Mouse (Mus musculus) embryonic facial prominence, embryonic 14.5 days (tissue): ENCODE data around the gene Fads1. TPM values are rescaled to one million over a fixed set of nuclear protein-coding genes. Genes with fewer than 3 reads are reported as not detected.

Experiments used
- ATAC-seq: fragments of 200-750 bp; cut with Nextera tagmentation; 2 replicates; pipeline ENCODE4 v1.8.0; 2017; ENCODE audit warnings: low read depth, moderate number of reproducible peaks, moderate TSS enrichment
- DNase-seq: peaks from one replicate; pipeline ENCODE4 v3.0.0-alpha.2; 2015; ENCODE audit warnings: low spot score
- H3K27ac ChIP-seq: fragments of 300-500 bp; sonication (generic); replicated peaks from 2 replicates; pipeline ENCODE4 v1.5.1; 2014; ENCODE audit warnings: low read depth, mild to moderate bottlenecking, low read length, moderate library complexity
- H3K27me3 ChIP-seq: fragments of 300-500 bp; sonication (generic); replicated peaks from 2 replicates; pipeline ENCODE4 v1.6.1; 2014; ENCODE audit warnings: low read length; ENCODE audit not compliant: control insufficient read depth, insufficient read depth
- H3K36me3 ChIP-seq: fragments of 300-500 bp; sonication (generic); 2 replicates; pipeline ENCODE4 v1.6.1; 2014; ENCODE audit warnings: low read length, mixed read lengths; ENCODE audit not compliant: control insufficient read depth, insufficient read depth
- H3K4me1 ChIP-seq: fragments of 300-500 bp; sonication (generic); 2 replicates; pipeline ENCODE4 v1.6.1; 2014; ENCODE audit warnings: antibody characterized with exemption, low read length; ENCODE audit not compliant: control insufficient read depth, insufficient read depth
- H3K4me2 ChIP-seq: fragments of 300-500 bp; sonication (generic); 2 replicates; pipeline ENCODE4 v1.6.1; 2014; ENCODE audit warnings: low read depth, mild to moderate bottlenecking, low read length, moderate library complexity, mixed read lengths
- H3K4me3 ChIP-seq: fragments of 300-500 bp; sonication (generic); 2 replicates; pipeline ENCODE4 v1.5.1; 2014; ENCODE audit warnings: low read depth, mild to moderate bottlenecking, low read length
- H3K9ac ChIP-seq: fragments of 300-500 bp; sonication (generic); 2 replicates; pipeline ENCODE4 v1.6.1; 2014; ENCODE audit warnings: low read depth, mild to moderate bottlenecking, low read length, moderate library complexity, mixed read lengths
- H3K9me3 ChIP-seq: fragments of 300-500 bp; sonication (generic); 2 replicates; pipeline ENCODE4 v1.6.1; 2016; ENCODE audit warnings: low read length; ENCODE audit not compliant: control insufficient read depth
- WGBS: fragments of 180-500 bp; shearing (Covaris S2); extraction: QIAGEN DNeasy Blood & Tissue Kit; methylation state at CpG from one replicate; pipeline ENCODE4 v1.1.7; 2014; 5-methylcytosine and 5-hydroxymethylcytosine counted together
- polyA plus RNA-seq: library from polyadenylated mRNA; unstranded; fragments of >200 nt; fragmentation: Nextera tagmentation; extraction: Ambion mirVana; gene quantifications from 2 replicates; pipeline ENCODE4 v1.2.1, GENCODE M21; 2014

Gene Fads1
- polyA plus RNA-seq, 1 experiment from 2014 or later, result 73.6 TPM

DNA sequence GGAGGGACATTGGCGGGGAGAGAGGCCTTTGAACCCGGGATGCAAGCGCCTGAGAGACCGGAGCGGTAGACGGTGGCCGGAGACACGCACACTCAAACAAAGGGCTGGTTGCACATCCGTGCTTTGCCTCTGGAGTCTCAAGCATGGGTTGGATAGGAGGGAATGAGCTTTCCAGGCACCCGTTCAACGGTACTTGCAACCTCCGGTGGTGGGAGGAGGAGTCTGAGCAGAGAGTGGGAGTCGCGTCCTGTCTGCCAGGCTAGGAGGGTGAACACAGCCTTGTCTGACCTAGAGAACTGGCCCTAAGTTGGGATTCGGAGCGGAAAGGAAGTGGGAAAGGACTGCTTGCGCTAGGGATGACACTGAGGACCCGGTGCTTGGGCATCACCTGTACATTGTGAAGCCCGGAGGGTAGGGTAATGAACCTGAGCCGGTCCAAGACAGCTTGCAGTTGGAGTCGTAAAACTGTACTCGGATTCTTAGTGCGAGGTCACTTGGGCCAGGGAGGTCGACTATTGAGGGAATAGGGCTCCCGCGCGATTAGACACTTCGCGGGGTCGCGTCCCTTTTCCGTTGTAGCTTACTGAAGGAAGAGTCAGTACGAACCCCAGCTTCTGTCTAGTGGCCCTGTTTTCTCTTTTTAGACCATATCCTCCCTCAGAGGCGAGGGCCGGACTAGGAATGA, 753 bp downstream of the Fads1 start:
- H3K36me3 ChIP-seq, result peaks cover 33% of the 10 kb centered on the region
- ATAC-seq (peak; percentile 77), DNase-seq (peak; percentile 90)
- H3K4me3 ChIP-seq, result peak overlapping the region; percentile 76
- peak overlapping the region; percentile 85 for H3K9ac ChIP-seq
- H3K27ac ChIP-seq, result peak overlapping the region; percentile 88
- peaks cover 7% of the 10 kb centered on the region for H3K4me1 ChIP-seq
- 2% methylated on average over 35 of the region's 35 CpGs for WGBS
- no peaks in the 10 kb centered on the region for H3K9me3 ChIP-seq
- no peaks in the 10 kb centered on the region for H3K27me3 ChIP-seq
- H3K4me2 ChIP-seq, result peak overlapping the region; percentile 76

DNA sequence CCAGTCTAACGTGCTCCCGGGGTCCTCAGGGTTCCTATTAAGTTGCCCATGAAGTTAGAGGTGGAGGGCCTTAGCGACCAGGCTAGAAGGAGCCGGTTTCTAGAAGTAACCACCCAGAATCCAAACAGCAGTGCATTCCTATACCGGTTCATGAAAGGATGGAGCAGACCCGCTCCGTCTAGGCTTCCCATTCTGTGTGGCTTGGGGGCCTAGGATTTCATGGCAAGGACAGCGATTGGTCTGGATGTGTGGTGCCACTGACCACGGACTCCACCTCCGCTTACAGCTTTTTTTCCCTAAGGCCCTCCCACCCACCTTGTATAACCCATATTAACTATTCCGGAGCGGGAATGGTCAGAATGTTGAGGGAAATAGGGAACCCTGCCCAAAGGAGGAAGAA, 1.4 kb downstream of the Fads1 start:
- peak; percentile 34 for ATAC-seq

DNA sequence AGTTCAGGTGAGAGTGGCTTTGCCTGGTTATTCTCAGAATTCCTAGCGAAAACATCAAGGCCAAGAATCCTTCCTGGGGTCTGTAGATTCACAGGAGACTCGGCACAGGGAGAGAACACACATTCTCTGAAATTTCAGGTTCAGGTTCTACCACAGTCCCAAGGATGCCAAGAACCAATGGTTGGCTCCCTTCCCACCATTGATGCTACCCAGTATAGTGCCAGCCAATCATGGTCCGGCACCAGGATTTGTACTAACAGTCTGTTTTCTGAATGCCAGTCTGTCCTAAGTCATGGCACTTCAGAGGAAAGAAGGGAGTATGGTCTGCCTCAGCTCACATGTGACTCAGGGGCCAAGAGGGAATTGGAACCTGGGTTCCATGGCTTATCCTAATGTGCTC, 3.2 kb downstream of the Fads1 start:
- Histone ChIP-seq H3K27me3 (no peaks in the 10 kb centered on the region), H3K4me1 (peaks cover 7% of the 10 kb centered on the region), H3K36me3 (peaks cover 56% of the 10 kb centered on the region), H3K4me3 (no peak overlapping the region), H3K27ac (no peak overlapping the region), H3K4me2 (no peak overlapping the region), H3K9me3 (no peaks in the 10 kb centered on the region), H3K9ac (no peak overlapping the region)
- ATAC-seq (no peak), DNase-seq (no peak)
- WGBS, result 93% methylated on average over 3 of the region's 3 CpGs

More for the DNA sequence above, 1.4 kb downstream of the Fads1 start:
- 8% methylated on average over 12 of the region's 12 CpGs for WGBS
- peaks cover 40% of the 10 kb centered on the region for H3K36me3 ChIP-seq
- peak overlapping the region; percentile 76 for H3K4me3 ChIP-seq
- peak overlapping the region; percentile 76 for H3K4me2 ChIP-seq
- H3K27me3 ChIP-seq, result no peaks in the 10 kb centered on the region
- no peaks in the 10 kb centered on the region for H3K9me3 ChIP-seq
- peaks cover 7% of the 10 kb centered on the region for H3K4me1 ChIP-seq
- DNase-seq, result peak; percentile 86
- H3K27ac ChIP-seq, result peak overlapping the region; percentile 88
- H3K9ac ChIP-seq, result peak overlapping the region; percentile 85

DNA sequence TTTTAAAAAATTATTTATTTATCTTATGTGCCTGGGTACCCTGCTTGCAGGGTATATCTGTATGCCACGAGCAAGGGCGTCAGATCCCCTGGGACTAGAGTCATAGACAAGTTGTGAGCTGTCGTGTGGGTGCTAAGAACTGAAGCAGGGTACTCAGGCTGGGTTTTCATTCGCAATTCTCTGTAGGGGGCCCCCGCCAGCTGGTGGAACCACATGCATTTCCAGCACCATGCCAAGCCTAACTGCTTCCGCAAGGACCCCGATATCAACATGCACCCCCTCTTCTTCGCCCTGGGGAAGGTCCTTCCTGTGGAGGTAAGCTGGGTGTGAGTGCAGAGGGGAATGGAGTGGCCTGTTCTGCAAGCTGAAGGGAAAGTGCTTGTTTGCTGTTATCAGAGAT, 3.9 kb downstream of the Fads1 start:
- Histone ChIP-seq H3K4me1 (peaks cover 7% of the 10 kb centered on the region), H3K27me3 (no peaks in the 10 kb centered on the region), H3K27ac (no peak overlapping the region), H3K9ac (no peak overlapping the region), H3K4me3 (no peak overlapping the region), H3K9me3 (no peaks in the 10 kb centered on the region), H3K4me2 (no peak overlapping the region), H3K36me3 (peaks cover 61% of the 10 kb centered on the region)
- WGBS, result 91% methylated on average over 8 of the region's 8 CpGs
- ATAC-seq, result no peak
- DNase-seq, result no peak

DNA sequence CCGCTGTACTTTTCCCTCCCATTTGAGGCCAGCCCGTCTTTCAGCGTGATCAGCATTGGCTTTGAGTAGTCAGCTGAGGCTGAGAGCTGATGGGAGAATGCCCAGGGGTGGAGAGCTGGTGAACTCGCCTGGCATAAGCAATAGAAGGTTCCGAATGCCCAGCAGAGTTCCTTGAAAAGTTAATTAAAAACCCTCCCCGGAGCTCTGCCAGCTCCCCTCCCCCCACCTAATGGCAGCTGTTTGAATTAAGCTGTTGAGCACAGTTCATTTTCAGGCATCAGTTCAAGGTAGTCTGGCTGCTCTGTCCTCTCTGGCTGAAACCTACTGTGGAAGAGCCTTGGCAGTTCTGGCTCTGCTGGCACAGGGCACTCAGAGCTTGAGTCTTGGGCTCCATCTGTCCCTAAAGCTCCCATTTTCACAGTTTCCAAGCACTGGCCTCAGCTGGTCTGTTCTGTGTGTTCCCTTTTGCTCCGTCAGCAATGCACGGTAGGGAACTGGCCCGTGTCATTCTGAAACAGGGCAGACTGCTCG, 5.7 kb downstream of the Fads1 start:
- H3K27me3 ChIP-seq, result no peaks in the 10 kb centered on the region
- H3K27ac ChIP-seq, result no peak overlapping the region
- no peak overlapping the region for H3K9ac ChIP-seq
- peaks cover 7% of the 10 kb centered on the region for H3K4me1 ChIP-seq
- DNase-seq (peak; percentile 35), ATAC-seq (no peak)
- peaks cover 78% of the 10 kb centered on the region for H3K36me3 ChIP-seq
- no peaks in the 10 kb centered on the region for H3K9me3 ChIP-seq
- 50% methylated on average over 10 of the region's 10 CpGs for WGBS
- H3K4me2 ChIP-seq, result no peak overlapping the region
- no peak overlapping the region for H3K4me3 ChIP-seq

DNA sequence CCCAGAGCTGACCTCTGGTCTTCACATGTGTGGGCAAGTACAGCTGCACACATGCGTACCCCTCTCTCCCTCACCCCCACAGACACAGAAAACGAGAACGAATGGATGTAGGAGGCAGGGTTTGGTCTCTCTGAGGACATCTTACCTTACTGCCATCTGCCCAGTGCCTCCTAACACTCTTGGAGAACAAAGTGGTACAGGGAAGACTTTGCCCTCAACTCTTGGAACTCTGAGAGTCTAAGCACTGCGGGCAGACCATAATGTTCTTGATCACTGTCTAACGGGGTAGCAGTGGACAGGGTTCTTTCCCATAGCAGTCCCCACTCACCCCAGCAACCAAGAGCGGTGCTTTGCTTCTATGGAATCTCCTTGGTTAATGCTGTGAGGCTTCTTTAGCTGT, 6.3 kb downstream of the Fads1 start:
- WGBS, result 97% methylated on average over 6 of the region's 6 CpGs
- Histone ChIP-seq H3K4me1 (peaks cover 6% of the 10 kb centered on the region), H3K36me3 (peaks cover 84% of the 10 kb centered on the region), H3K9ac (no peak overlapping the region), H3K4me3 (no peak overlapping the region), H3K27me3 (no peaks in the 10 kb centered on the region), H3K27ac (no peak overlapping the region), H3K9me3 (no peaks in the 10 kb centered on the region), H3K4me2 (no peak overlapping the region)
- no peak for DNase-seq
- ATAC-seq, result no peak

DNA sequence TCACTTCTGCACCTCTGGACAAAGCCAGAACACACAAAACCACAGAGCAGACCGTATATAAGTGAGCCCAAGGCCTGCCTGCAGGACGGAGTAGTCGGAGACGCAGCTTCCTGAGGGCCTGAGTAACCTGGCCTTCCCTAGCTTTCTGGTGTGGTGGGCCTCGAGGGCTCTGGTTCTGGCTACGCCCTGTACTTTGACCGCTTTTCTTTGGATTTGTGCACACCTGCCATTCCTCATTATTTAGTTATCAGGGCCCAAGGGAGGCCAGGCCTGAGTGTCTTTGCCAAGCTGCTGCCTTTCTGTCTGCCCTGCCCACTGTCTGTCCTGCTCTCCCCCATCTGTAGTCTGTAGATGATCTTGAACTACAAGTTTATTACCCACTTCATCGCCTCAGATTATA, 7.3 kb downstream of the Fads1 start:
- H3K27ac ChIP-seq, result no peak overlapping the region
- H3K9ac ChIP-seq, result no peak overlapping the region
- H3K4me2 ChIP-seq, result no peak overlapping the region
- peaks cover 94% of the 10 kb centered on the region for H3K36me3 ChIP-seq
- no peaks in the 10 kb centered on the region for H3K9me3 ChIP-seq
- no peaks in the 10 kb centered on the region for H3K27me3 ChIP-seq
- ATAC-seq (no peak), DNase-seq (no peak)
- no peaks in the 10 kb centered on the region for H3K4me1 ChIP-seq
- H3K4me3 ChIP-seq, result no peak overlapping the region
- WGBS, result 95% methylated on average over 8 of the region's 8 CpGs

DNA sequence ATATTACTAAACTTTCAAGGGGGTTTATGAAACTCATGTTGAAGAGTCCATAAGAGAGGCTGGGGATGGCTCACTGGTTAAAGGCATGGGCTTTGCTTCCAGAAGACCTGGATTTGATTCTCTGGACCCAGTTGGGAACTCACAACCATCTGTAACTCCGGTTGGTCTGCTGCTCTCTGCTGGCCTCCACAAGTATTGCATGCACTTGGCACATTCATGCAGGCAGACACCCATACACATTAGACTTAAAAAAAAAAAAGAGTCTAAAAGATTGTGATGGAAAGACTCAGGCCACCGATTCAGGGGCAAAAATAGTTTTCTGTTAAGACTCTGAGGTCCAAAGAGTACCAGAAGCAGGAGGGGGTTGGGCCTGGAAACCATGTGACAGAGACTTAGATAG, 8.1 kb downstream of the Fads1 start:
- peaks cover 95% of the 10 kb centered on the region for H3K36me3 ChIP-seq
- DNase-seq (peak; percentile 56), ATAC-seq (no peak)
- H3K27me3 ChIP-seq, result no peaks in the 10 kb centered on the region
- no peak overlapping the region for H3K4me3 ChIP-seq
- H3K9ac ChIP-seq, result no peak overlapping the region
- no peak overlapping the region for H3K4me2 ChIP-seq
- WGBS, result 43% methylated on average over 2 of the region's 2 CpGs
- H3K4me1 ChIP-seq, result no peaks in the 10 kb centered on the region
- no peaks in the 10 kb centered on the region for H3K9me3 ChIP-seq
- H3K27ac ChIP-seq, result no peak overlapping the region

DNA sequence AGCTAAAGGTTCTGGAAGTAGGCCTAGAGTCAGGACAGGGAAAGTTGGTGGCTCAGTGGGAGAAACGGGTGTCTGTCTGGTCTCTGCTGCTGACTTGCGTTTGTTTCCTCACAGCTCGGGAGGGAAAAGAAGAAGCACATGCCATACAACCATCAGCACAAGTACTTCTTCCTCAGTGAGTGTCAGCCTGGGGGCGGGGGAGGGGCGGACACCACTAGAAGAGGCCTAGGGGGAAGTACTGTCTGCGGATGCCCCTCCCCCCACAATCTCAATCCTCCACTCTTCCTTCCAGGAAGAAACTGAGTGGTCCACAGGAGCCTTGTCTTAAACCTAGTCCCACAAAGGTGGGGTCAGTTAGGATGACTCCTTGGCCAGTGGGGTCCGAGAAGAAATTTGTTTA, 8.6 kb downstream of the Fads1 start:
- Histone ChIP-seq H3K4me2 (no peak overlapping the region), H3K9ac (no peak overlapping the region), H3K27me3 (no peaks in the 10 kb centered on the region), H3K4me1 (no peaks in the 10 kb centered on the region), H3K27ac (no peak overlapping the region), H3K9me3 (no peaks in the 10 kb centered on the region), H3K36me3 (peaks cover 91% of the 10 kb centered on the region), H3K4me3 (no peak overlapping the region)
- WGBS, result 69% methylated on average over 7 of the region's 7 CpGs
- DNase-seq, result peak; percentile 23
- no peak for ATAC-seq
